Mouse (Mus musculus) small intestine, adult 2 months (tissue): ENCODE results near the gene Cpeb3. TPM values are rescaled to one million over a fixed set of nuclear protein-coding genes. Genes with fewer than 3 reads are reported as not detected.

Experiments
- H3K27ac ChIP-seq: fragments of 200-500 bp; 2 replicates; pipeline ENCODE4 v1.5.1; 2012; ENCODE audit warnings: low read depth, low read length, control low read depth, inconsistent platforms; ENCODE audit not compliant: insufficient read depth
- H3K27me3 ChIP-seq: fragments of 200-500 bp; 2 replicates; pipeline ENCODE4 v1.6.1; 2012; ENCODE audit warnings: mild to moderate bottlenecking, moderate library complexity, low read length, inconsistent platforms; ENCODE audit not compliant: control insufficient read depth, insufficient read depth
- H3K36me3 ChIP-seq: fragments of 200-500 bp; 2 replicates; pipeline ENCODE4 v1.6.1; 2012; ENCODE audit warnings: mild to moderate bottlenecking, low read length, control low read depth, inconsistent platforms; ENCODE audit not compliant: control insufficient read depth, insufficient read depth
- H3K4me1 ChIP-seq: fragments of 200-500 bp; 2 replicates; pipeline ENCODE4 v1.6.1; 2012; ENCODE audit warnings: low read length, inconsistent platforms, mixed read lengths; ENCODE audit not compliant: control insufficient read depth, insufficient read depth, insufficient read length
- H3K4me3 ChIP-seq: fragments of 200-500 bp; 2 replicates; pipeline ENCODE4 v1.5.1; 2012; ENCODE audit warnings: low read depth, mild to moderate bottlenecking, control low read depth, inconsistent platforms, low read length, moderate library complexity
- CTCF ChIP-seq: fragments of 200-500 bp; IDR thresholded peaks from 2 replicates; pipeline ENCODE4 v1.5.1; 2012; ENCODE audit warnings: low read depth, mild to moderate bottlenecking, control low read depth, inconsistent platforms, low read length, moderate library complexity, mixed read lengths; ENCODE audit not compliant: insufficient replicate concordance, insufficient read length; ENCODE audit errors: extremely low read depth
- POLR2A ChIP-seq: fragments of 200-500 bp; IDR thresholded peaks from 2 replicates; pipeline ENCODE4 v1.6.1; 2012; ENCODE audit warnings: low read depth, mild to moderate bottlenecking, control low read depth, inconsistent platforms, low read length, moderate library complexity
- WGBS: fragments of 180-500 bp; shearing (Covaris S2); methylation state at CpG from one replicate; pipeline ENCODE4 v1.1.7; 2018; 5-methylcytosine and 5-hydroxymethylcytosine counted together
- polyA plus RNA-seq: library from polyadenylated mRNA; depleted of rRNA; stranded (reverse); fragments of >200 nt; gene quantifications from 2 replicates; pipeline ENCODE4 v1.2.3, GENCODE M21; 2012

Cpeb3 gene
- polyA plus RNA-seq, 1 experiment: 9.1 TPM

DNA sequence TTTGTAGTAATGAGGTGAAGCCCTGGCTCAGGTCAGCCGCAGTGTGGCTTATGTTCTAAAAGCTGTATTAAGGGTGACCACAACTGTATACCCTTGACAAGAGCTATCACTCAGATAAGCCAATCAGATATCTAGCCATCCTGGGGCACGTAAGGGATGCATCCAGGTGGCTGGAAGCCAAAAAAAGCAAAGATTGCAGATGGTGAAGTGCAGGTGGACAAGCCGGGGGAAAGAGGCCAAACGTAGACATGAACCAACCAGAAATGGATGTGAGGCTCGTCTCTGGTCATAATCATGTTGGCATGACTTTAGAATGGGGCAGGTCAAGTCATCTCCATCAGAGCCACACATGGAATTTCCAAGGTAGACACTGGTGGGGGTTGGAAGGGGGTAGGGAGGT is 177.0 kb downstream of the Cpeb3 start:
- TF ChIP-seq POLR2A: no peak
- TF ChIP-seq CTCF: no peak
- Histone ChIP-seq H3K4me3 (no peak overlapping the region), H3K27ac (no peak overlapping the region), H3K4me1 (no peaks in the 10 kb centered on the region), H3K27me3 (no peaks in the 10 kb centered on the region), H3K36me3 (no peaks in the 10 kb centered on the region)
- WGBS: 74% methylated on average over 5 of the region's 5 CpGs

DNA sequence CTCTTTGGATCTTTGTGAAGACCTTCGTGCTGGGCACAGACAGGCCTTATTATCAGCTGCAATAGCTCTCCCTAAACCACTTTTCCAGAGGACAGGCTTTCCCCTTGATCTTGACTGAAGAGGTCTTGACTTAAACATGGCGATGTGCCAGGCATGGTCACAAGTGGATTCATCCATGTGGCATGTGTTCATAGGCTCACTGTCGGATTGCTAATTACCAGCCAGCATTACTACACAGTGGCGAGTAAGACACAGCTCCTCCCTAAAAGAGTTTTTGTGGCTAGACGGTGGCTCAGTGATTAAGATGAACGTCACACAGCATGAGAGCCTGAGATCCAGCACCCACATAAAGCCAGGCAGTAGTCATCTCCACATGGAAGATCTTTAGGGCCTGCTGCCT is 178.6 kb downstream of the Cpeb3 start:
- no peaks in the 10 kb centered on the region for H3K4me1 ChIP-seq
- WGBS: 82% methylated on average over 6 of the region's 6 CpGs
- H3K27ac ChIP-seq: no peak overlapping the region
- TF ChIP-seq CTCF (no peak), POLR2A (no peak)
- no peaks in the 10 kb centered on the region for H3K36me3 ChIP-seq
- no peaks in the 10 kb centered on the region for H3K27me3 ChIP-seq
- H3K4me3 ChIP-seq: no peak overlapping the region

DNA sequence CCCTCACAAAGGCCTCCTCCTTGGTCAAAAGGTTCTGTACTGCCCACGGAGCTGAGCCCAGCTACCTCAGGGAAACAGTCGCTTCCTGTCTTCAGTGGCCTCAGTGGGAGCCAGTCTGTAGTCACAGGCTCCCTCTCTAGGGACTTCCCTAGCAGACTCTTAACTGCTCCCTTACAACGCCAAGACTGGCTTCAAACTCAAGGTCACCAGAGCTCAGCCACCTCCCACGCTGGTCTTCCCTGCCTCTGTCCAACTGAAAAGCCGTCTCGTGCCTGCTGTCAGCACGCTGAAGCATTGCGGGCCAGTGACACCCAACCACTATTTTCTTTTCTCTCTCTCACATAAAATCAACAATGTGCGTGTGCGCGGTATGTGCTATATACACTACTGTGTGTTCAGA is 182.0 kb downstream of the Cpeb3 start:
- WGBS: 73% methylated on average over 11 of the region's 11 CpGs

DNA sequence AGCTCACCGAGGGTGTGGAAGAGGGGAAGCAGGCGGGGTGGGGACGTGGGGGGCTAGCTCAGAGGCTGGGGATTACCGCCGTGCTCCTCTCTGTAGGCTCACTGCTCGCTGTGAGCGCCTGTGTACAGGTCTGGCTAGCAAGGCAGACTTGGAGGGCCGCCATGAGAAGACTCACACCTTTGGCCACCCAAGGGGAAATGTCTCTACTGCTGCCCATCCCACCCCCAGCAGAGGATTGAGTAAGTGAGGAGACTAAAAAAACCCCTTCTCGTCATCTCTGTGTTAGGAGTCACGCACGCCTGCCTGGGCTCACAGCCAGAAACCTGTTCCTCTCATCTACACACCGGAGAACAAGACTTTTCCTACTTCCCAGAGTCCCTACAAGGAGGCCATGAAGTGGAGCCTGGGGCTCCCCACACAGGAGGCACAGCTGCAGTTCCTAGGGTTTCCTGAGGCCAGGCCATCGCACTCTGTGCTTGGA is 182.5 kb downstream of the Cpeb3 start:
- Histone ChIP-seq H3K4me1 (no peaks in the 10 kb centered on the region), H3K27ac (no peak overlapping the region), H3K36me3 (no peaks in the 10 kb centered on the region), H3K27me3 (no peaks in the 10 kb centered on the region), H3K4me3 (no peak overlapping the region)
- TF ChIP-seq POLR2A (no peak), CTCF (no peak)
- WGBS: 82% methylated on average over 13 of the region's 13 CpGs

More for the DNA sequence above, 182.0 kb downstream of the Cpeb3 start:
- Histone ChIP-seq H3K4me1 (no peaks in the 10 kb centered on the region), H3K4me3 (no peak overlapping the region), H3K27me3 (no peaks in the 10 kb centered on the region), H3K27ac (no peak overlapping the region), H3K36me3 (no peaks in the 10 kb centered on the region)
- TF ChIP-seq CTCF: no peak
- TF ChIP-seq POLR2A: no peak

DNA sequence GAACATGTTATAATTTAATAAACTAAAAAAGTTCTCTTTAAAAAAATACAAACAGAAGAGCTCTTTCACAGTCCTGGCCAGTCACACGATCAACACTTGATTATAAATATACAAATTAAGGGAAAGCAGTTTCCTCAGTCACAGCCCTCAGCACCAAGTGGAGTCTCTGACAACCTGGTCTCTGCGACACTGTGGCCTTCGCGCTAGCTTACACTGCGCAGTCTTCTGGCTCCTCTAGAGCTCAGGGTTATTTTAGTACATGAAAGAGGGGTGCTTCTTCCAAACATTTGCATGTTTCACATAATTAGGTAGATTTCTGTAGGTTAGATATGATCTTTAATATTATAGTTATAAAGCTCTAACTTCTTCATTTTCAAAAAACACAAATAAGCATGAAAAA is 186.3 kb downstream of the Cpeb3 start:
- H3K4me1 ChIP-seq: peaks cover 6% of the 10 kb centered on the region; the same call in 1 of the 2 replicates
- TF ChIP-seq CTCF (no peak), POLR2A (no peak)
- H3K4me3 ChIP-seq: no peak overlapping the region
- no peak overlapping the region for H3K27ac ChIP-seq
- H3K27me3 ChIP-seq: no peaks in the 10 kb centered on the region
- WGBS: 89% methylated on average over 5 of the region's 5 CpGs
- H3K36me3 ChIP-seq: no peaks in the 10 kb centered on the region

DNA sequence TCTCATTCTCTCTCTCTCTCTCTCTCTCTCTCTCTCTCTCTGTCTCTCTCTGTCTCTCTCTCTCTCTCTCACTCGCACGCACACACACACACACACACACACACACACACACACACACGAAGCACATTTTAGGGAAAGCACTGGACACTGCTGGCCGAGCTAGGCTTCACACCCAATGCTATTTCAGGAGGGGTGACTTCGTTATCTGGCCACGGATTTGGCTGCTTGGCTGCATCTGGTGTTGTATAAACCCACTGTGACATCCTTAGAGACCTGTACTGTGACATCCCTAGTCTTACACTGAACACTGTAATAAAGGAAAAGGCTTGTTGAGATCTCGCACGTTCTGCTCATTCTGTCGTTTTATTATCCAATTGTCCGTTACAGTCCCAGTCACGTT is 187.4 kb downstream of the Cpeb3 start:
- Histone ChIP-seq H3K4me3 (no peak overlapping the region), H3K27ac (no peak overlapping the region), H3K36me3 (no peaks in the 10 kb centered on the region), H3K27me3 (no peaks in the 10 kb centered on the region), H3K4me1 (peaks cover 6% of the 10 kb centered on the region; the same call in 1 of the 2 replicates)
- TF ChIP-seq POLR2A (no peak), CTCF (no peak)
- 81% methylated on average over 11 of the region's 11 CpGs for WGBS

DNA sequence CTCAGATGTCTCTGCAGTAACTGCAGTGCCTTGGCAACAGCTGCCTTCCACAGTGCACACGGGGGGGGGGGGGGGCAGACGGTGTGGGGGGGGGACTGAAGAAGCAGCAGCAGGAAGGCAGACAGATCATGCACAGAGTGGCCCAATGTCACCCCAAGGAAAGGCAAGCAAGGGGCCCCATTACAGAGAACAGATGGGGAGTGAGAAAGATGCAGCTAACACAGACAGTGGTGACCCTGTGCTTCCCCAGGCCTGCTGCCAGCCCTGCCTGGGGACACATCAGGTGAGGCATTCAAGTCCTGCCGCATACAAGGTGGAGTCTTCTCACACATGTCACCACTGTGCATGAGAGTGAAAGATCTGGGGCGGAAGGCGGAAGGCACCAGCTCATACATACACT is 187.9 kb downstream of the Cpeb3 start:
- Histone ChIP-seq H3K27ac (no peak overlapping the region), H3K36me3 (no peaks in the 10 kb centered on the region), H3K4me3 (no peak overlapping the region), H3K4me1 (peaks cover 6% of the 10 kb centered on the region; the same call in 1 of the 2 replicates), H3K27me3 (no peaks in the 10 kb centered on the region)
- WGBS: 55% methylated on average over 5 of the region's 5 CpGs
- TF ChIP-seq POLR2A (no peak), CTCF (no peak)

DNA sequence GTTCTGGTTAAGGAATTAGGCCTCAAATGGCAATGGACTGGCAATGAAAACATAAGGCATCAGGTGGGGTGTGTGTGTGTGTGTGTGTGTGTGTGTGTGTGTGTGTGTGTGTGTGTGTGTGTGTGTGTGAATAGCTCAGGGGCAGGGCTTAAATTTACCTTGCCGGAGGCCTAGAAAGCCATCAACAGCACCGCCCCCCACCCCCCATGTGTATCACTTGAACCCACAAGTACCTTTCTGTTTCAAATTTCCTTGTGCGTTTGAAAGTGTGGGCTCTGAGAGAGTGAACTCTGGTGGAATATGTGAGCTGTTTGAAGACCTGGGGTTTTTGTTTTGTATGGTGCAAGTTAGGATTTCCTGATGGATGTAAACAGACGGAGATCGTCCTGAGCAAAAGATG is 189.5 kb downstream of the Cpeb3 start:
- 41% methylated on average over 5 of the region's 5 CpGs for WGBS
- TF ChIP-seq POLR2A: no peak
- TF ChIP-seq CTCF: no peak
- no peaks in the 10 kb centered on the region for H3K27me3 ChIP-seq
- no peaks in the 10 kb centered on the region for H3K36me3 ChIP-seq
- H3K4me1 ChIP-seq: peaks cover 6% of the 10 kb centered on the region; the same call in 1 of the 2 replicates
- no peak overlapping the region for H3K4me3 ChIP-seq
- H3K27ac ChIP-seq: no peak overlapping the region
